Mouse (Mus musculus) bone marrow, adult 2 months (tissue): ENCODE measurements at regions not wholly inside any gene's neighbourhood (a gene's known extent, or its start where the extent isn't known, plus 50 kb on each side); places are given as distances from the start of the nearest gene placed in this dataset.
"Not testable (repeated sequence)": the region's sequence is repeated elsewhere in the genome, so short reads cannot be mapped to it uniquely, and the experiment has no call there.

ENCODE experiments used
- H3K27ac ChIP-seq: fragments of 200-500 bp; 2 replicates; pipeline ENCODE4 v1.5.1; 2012; ENCODE audit warnings: low read depth, mild to moderate bottlenecking, control low read depth, inconsistent platforms, low read length; ENCODE audit not compliant: control insufficient read depth, poor library complexity, insufficient read depth
- H3K4me1 ChIP-seq: fragments of 200-500 bp; 2 replicates; pipeline ENCODE4 v1.6.1; 2011; ENCODE audit warnings: low read length; ENCODE audit not compliant: control insufficient read depth, insufficient read depth
- H3K4me3 ChIP-seq: fragments of 200-500 bp; replicated peaks from 2 replicates; pipeline ENCODE3; 2011; ENCODE audit warnings: mild to moderate bottlenecking, low read depth, low read length, control low read depth; ENCODE audit not compliant: control insufficient read depth
- CTCF ChIP-seq: fragments of 200-500 bp; IDR thresholded peaks from 2 replicates; pipeline ENCODE4 v1.5.1; 2011; ENCODE audit warnings: low read length, control low read depth; ENCODE audit not compliant: control insufficient read depth, insufficient read depth
- POLR2A ChIP-seq: fragments of 200-500 bp; IDR thresholded peaks from 2 replicates; pipeline ENCODE4 v1.6.1; 2011; ENCODE audit warnings: low read depth, mild to moderate bottlenecking, control low read depth, low read length, borderline replicate concordance; ENCODE audit not compliant: control insufficient read depth
- WGBS: fragments of 180-500 bp; shearing (Covaris S2); methylation state at CpG from one replicate; pipeline ENCODE4 v1.1.7; 2018; 5-methylcytosine and 5-hydroxymethylcytosine counted together

DNA sequence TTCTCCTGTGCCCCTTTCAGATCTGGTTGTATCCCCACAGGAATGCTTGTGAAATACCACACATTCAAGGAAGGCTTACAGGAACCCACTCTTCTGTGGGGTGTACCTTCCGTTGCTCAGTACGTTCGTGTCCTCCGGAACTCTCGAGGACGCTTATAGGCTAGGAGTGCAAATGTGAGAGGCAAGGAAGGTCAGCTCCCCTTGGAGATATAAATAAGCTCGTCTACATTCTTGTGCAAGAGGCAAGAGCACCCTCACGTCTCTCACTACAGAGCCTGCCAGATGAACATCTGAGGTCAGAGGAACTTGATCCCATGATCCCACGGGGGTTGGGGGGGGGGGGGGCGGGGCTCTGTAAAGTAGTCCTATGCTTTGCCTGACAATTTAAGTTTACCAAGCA lies 382.0 kb upstream of the Arid1b start:
- Histone ChIP-seq H3K4me1 (no peaks in the 10 kb centered on the region), H3K4me3 (no peak overlapping the region), H3K27ac (no peak overlapping the region)
- WGBS = 64% methylated on average over 10 of the region's 10 CpGs
- no peak for TF ChIP-seq CTCF
- TF ChIP-seq POLR2A = no peak

DNA sequence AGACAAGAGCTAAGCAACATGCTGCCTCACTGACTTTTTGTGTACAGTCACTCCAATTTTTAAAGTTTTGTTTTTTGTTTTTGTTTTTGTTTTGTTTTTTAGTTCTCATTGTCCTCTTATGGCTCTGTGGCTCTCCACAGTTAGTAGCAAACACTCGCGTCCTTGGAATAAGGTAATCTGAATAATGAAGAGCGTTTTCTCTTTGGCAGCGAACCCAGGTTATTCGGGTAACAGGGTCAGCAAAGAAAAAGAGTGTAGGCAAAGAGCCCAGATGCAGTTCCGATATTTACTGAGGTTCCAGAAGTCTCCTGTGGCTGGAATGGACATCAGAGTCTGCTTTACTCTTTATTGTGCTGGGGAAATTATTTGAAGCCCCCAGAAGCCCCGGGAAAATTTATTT lies 381.4 kb upstream of the Arid1b start:
- Histone ChIP-seq H3K4me3 (no peak overlapping the region), H3K4me1 (no peaks in the 10 kb centered on the region), H3K27ac (no peak overlapping the region)
- 87% methylated on average over 7 of the region's 7 CpGs for WGBS
- TF ChIP-seq CTCF (no peak), POLR2A (no peak)

DNA sequence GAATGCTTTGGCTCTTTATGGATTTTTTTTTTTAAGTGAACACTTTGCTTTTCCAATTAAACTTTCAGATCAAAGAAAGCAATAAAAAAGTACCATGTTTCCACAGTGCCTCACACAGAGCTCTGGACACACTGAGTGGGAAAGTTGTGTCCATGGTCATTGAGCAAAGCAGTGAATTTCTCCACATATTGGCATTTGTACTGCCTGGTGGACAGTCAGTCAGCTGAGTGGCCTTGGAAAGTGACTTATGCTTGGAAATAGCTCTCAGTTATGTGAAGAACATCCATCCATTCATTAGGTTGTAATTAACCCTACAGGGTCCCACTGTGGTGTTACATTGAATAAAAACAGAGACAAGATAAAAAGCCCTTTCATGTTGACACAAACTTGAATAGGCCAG lies 373.8 kb upstream of the Arid1b start:
- no peak for TF ChIP-seq POLR2A
- no peak for TF ChIP-seq CTCF
- Histone ChIP-seq H3K27ac (no peak overlapping the region), H3K4me1 (no peaks in the 10 kb centered on the region), H3K4me3 (no peak overlapping the region)

DNA sequence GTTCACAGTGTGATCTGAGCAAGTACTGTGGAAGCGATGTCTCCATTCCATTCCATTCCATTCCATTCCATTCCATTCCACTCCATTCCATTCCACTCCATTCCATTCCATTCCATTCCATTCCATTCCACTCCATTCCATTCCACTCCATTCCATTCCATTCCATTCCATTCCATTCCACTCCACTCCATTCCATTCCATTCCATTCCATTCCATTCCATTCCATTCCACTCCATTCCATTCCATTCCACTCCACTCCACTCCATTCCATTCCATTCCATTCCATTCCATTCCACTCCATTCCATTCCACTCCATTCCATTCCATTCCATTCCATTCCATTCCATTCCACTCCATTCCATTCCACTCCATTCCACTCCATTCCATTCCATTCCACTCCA lies 368.0 kb upstream of the Arid1b start:
- 89% methylated on average over 1 of the region's 1 CpGs for WGBS
- not testable (repeated sequence) for H3K27ac ChIP-seq, H3K4me3 ChIP-seq, H3K4me1 ChIP-seq

DNA sequence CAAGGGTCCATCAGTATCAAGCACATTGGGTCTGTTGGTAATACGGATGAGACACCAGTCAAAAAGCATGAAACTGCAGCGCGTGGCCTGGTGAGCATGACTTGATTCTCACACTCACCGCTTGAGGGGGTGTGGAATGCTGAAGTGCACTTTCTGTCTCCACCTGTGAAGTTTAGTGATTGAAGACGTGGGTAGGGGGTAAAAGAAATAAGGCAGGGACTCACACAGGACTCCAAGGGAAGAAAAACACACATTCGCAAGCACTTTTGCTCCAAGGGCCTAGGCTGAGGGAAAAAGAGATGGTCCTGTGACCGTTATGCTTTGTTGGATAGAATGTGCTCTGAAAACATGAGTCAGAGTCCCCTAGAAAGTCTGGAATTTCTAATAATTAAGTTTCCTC lies 366.6 kb upstream of the Arid1b start:
- 88% methylated on average over 7 of the region's 7 CpGs for WGBS
- no peak overlapping the region for H3K4me3 ChIP-seq
- H3K4me1 ChIP-seq = no peaks in the 10 kb centered on the region
- no peak overlapping the region for H3K27ac ChIP-seq
- no peak for TF ChIP-seq CTCF

DNA sequence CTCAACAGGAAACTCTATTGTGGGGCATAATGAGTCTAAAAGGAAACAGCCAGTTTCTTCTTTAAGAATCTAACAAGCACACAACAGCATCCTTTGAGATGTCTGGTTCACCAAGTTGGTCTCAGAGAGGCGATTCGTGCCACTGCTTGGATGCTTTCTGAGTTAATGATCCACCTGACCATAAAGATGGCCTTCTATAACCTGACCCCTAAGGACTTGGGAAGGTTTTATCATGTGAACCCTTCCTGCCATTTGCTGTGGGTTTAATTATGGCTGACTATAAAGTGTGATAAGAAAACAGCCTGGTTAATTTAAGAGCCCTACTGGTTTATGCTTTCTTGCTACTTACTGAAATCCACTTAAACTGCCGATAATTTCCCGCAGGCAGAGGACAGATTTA lies 363.0 kb upstream of the Arid1b start:
- no peak overlapping the region for H3K27ac ChIP-seq
- TF ChIP-seq POLR2A = no peak
- no peak for TF ChIP-seq CTCF

DNA sequence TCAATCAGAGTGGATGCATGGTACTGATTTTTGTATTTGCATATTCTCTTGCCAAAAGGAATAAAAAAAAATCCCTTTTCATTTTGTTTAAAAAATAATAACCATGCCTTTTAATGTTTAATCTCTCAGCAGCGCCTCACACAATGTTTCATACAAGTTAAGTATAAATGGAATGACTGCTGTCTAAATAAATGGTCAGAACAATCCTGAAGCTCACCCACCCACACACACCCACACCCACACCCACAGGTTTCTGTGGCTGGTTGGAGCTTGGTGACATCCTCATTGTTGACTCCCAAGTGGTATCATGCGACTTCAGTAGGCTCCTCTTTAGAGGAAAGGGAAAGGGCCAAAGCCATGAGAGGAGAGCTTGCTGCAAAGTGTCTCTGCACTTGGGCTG lies 361.6 kb upstream of the Arid1b start:
- TF ChIP-seq CTCF = no peak
- TF ChIP-seq POLR2A = no peak
- Histone ChIP-seq H3K4me3 (no peak overlapping the region), H3K27ac (no peak overlapping the region), H3K4me1 (no peaks in the 10 kb centered on the region)
- 87% methylated on average over 2 of the region's 2 CpGs for WGBS

More for the DNA sequence above, 363.0 kb upstream of the Arid1b start:
- Histone ChIP-seq H3K4me3 (no peak overlapping the region), H3K4me1 (no peaks in the 10 kb centered on the region)
- WGBS = 76% methylated on average over 4 of the region's 4 CpGs

DNA sequence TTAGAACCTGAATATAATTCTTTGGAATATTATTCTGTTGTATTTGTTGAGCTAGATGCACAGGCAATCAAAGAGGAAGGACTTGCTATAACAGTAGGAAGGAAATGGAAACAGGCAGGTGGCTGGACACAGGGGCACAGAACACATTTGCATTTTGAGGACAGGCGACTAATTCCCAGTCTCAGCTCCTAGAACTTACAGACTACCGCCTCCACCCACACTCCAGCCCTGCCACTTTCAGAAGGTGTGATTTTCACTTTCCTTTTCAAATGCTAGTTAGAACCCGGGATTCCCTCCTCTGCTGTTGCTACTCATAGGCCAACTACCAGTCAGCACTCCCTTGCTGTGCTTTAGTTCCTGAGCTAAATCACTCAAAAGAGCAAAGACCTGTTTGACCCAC lies 360.4 kb upstream of the Arid1b start:
- H3K4me3 ChIP-seq = no peak overlapping the region
- no peaks in the 10 kb centered on the region for H3K4me1 ChIP-seq
- no peak for TF ChIP-seq CTCF
- no peak for TF ChIP-seq POLR2A
- no peak overlapping the region for H3K27ac ChIP-seq
- WGBS = 56% methylated on average over 3 of the region's 3 CpGs

DNA sequence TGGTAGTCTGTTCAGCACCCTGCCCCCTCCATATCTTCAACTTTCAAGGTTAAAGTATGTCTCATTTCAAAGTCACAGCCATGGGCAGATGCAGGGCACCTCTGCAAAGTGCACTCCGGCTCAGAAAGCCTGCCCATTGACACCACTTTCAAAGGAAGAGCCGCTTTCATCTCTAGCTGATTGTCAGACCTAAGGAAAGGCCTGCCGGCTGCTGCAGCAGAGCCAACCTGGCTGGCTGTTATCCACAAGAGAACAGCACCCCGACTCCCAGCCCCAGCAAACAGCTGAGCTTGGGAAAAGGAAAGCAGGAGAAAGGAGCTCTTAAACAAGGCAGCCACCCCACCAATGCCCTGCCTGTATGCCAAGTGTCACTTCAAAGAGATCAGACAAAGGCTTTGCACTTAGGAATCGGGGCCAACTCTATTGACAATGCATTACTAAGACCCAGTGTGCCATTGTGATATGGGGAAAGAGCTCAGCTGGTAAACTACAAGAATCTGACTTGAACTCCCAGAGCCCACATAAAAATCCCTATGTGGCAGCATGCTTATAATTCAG lies 357.3 kb upstream of the Arid1b start:
- TF ChIP-seq POLR2A = no peak
- TF ChIP-seq CTCF = no peak
- H3K4me3 ChIP-seq = no peak overlapping the region
- 72% methylated on average over 5 of the region's 5 CpGs for WGBS
- no peaks in the 10 kb centered on the region for H3K4me1 ChIP-seq
- H3K27ac ChIP-seq = no peak overlapping the region

DNA sequence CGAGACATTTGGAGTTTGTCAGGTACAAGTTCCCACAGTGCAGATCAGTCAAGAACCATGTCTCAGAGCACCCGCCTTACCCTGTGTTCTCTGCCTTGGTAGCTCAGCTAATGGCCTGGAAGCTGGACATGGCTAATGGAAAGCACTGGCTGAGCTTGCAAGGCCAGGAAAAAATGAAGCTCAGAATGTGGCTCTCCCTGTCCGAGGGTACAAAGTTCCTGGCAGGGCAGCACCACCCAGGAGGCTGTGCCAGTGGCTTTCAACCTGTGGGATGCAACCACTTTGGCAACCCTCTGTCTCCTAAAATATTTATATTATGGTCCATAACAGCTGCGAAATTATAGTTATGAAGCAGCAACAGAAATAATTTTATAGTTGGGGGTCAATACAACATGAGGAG lies 354.6 kb upstream of the Arid1b start:
- Histone ChIP-seq H3K4me1 (no peaks in the 10 kb centered on the region), H3K4me3 (no peak overlapping the region), H3K27ac (no peak overlapping the region)
- no peak for TF ChIP-seq POLR2A
- 72% methylated on average over 4 of the region's 4 CpGs for WGBS
